Comparison of ENCODE assay signal across 18 mouse cellular contexts in the genomic region with DNA sequence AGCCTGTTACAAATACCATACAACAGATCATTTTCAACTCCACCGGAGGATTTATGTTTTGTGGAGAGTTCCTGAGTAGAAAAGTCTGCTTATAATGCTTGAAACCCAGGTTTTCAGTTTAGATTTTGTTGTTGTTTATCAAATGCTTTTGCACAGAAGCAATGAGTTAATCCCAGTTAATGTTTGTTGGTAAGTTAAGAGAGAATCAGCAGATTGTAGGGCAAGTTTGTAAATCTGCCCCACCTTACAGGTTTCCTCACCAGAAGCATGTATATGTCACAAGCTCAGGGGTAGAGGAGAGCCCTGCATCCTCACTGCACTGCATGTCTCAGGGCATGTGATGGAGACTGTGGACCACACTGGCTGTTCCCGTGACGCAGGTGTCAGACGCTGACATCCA.
DNase-seq lines count a peak whose midpoint lies in the region; ATAC-seq and TF ChIP-seq lines count a peak whose summit lies in the region.
"Had no signal": no experiment of that assay in that cellular context is flagged by ENCODE, and none has a peak within 500 bp of the region (broad histone marks: within the 10 kb centered on the region; RNA-seq: fewer than 3 reads in every experiment).

No protein-coding gene starts in this region.

- TF ChIP-seq CTCF in kidney, adult 2 months (conservative IDR thresholded peaks at IDR 0.05; ENCODE audit: insufficient read depth, insufficient read length, low read depth, low read length), result no peak

- no peaks in the 10 kb centered on the region for H3K9me3 ChIP-seq in kidney, embryonic 15.5 days (replicated peaks)

- no peaks in the 10 kb centered on the region for H3K27me3 ChIP-seq in kidney, adult 2 months (replicated peaks; ENCODE audit: control insufficient read depth, insufficient read depth, low read length)
- H3K27me3 ChIP-seq in kidney, embryonic 15.5 days, result no peaks in the 10 kb centered on the region
- H3K27me3 ChIP-seq: Patski had no signal

- H3K4me2 ChIP-seq in kidney, embryonic 15.5 days, result no peak overlapping the region

- WGBS in kidney, adult 2 months, result 38% methylated on average over 4 of the region's 4 CpGs
- 87% methylated on average over 4 of the region's 4 CpGs for WGBS in kidney, embryonic 15.5 days

- peak overlapping the region; percentile 88 for H3K27ac ChIP-seq in kidney, adult 2 months (ENCODE audit: insufficient read depth, low read depth, low read length)
- no peak overlapping the region for H3K27ac ChIP-seq in kidney, embryonic 15.5 days

- H3K4me3 ChIP-seq in kidney, adult 2 months (ENCODE audit: insufficient read depth, low read depth, low read length), result no peak overlapping the region
- H3K4me3 ChIP-seq in kidney, embryonic 15.5 days (replicated peaks), result no peak overlapping the region

- no peaks in the 10 kb centered on the region for H3K36me3 ChIP-seq in kidney, adult 2 months (ENCODE audit: control insufficient read depth, insufficient read depth, low read length)
- no peaks in the 10 kb centered on the region for H3K36me3 ChIP-seq in kidney, embryonic 15.5 days
- H3K36me3 ChIP-seq: G1E had no signal

- H3K9ac ChIP-seq in kidney, embryonic 15.5 days, result no peak overlapping the region

- peak; percentile 67 for DNase-seq in kidney, adult 2 months
- DNase-seq in kidney, adult 9 months, result peak; percentile 65
- DNase-seq in kidney, adult 8-10 months, result no peak
- DNase-seq: adrenal gland, adult 2 months; adrenal gland, adult 8-10 months; adrenal gland, postnatal 10 days; adrenal gland, postnatal 14 days; adrenal gland, postnatal 25 days; adrenal gland, postnatal 36 days; B cell, adult 2 months; cerebellum, adult 11 months; cerebellum, adult 11-12 months; cerebellum, adult 18-20 months had no signal

- peaks cover 60% of the 10 kb centered on the region for H3K4me1 ChIP-seq in kidney, adult 2 months (ENCODE audit: control insufficient read depth, insufficient read depth, low read length)
- peaks cover 76% of the 10 kb centered on the region for H3K4me1 ChIP-seq in kidney, embryonic 15.5 days

- no peak for TF ChIP-seq POLR2A in kidney, adult 2 months (IDR thresholded peaks at IDR 0.05; ENCODE audit: low read depth, low read length)

- no peak for ATAC-seq in kidney, embryonic 15.5 days (replicated peaks; ENCODE audit: low FRiP score)
- ATAC-seq: activated CD4-positive, CD25-positive, alpha-beta regulatory T cell, adult 4 months; CD4-positive, CD25-positive, alpha-beta regulatory T cell, adult 4 months; Patski had no signal

Comparison
In these comparisons a context has a peak if more than half of its experiments do, and no peak if none do; other contexts are left out.
1. DNase-seq: peak in kidney, adult 2 months (single experiment) and kidney, adult 9 months (single experiment); none in kidney, adult 8-10 months (0 of 2).